Mouse (Mus musculus) limb, embryonic 11.5 days (tissue): ENCODE results near the gene Psmg4. TPM values are rescaled to one million over a fixed set of nuclear protein-coding genes. Genes with fewer than 3 reads are reported as not detected.

Experiments
- ATAC-seq: fragments of 200-750 bp; cut with Nextera tagmentation; 2 replicates; pipeline ENCODE4 v1.8.0; 2017; ENCODE audit warnings: low read depth; ENCODE audit not compliant: insufficient number of reproducible peaks, low FRiP score, low TSS enrichment
- DNase-seq: peaks from one replicate; pipeline ENCODE4 v3.0.0-alpha.2; 2015; ENCODE audit warnings: low spot score
- H3K27ac ChIP-seq: fragments of 300-500 bp; sonication (generic); replicated peaks from 2 replicates; pipeline ENCODE4 v1.5.1; 2014; ENCODE audit warnings: low read depth, mild to moderate bottlenecking, low read length
- H3K27me3 ChIP-seq: fragments of 300-500 bp; sonication (generic); 2 replicates; pipeline ENCODE4 v1.6.1; 2014; ENCODE audit warnings: mild to moderate bottlenecking, low read length, mixed read lengths; ENCODE audit not compliant: control insufficient read depth, insufficient read depth
- H3K36me3 ChIP-seq: fragments of 300-500 bp; sonication (generic); 2 replicates; pipeline ENCODE4 v1.6.1; 2014; ENCODE audit warnings: mild to moderate bottlenecking, low read length, moderate library complexity, mixed read lengths; ENCODE audit not compliant: control insufficient read depth, insufficient read depth
- H3K4me1 ChIP-seq: fragments of 300-500 bp; sonication (generic); 2 replicates; pipeline ENCODE4 v1.6.1; 2014; ENCODE audit warnings: low read length, mixed read lengths; ENCODE audit not compliant: control insufficient read depth, insufficient read depth
- H3K4me2 ChIP-seq: fragments of 300-500 bp; sonication (generic); 2 replicates; pipeline ENCODE4 v1.6.1; 2014; ENCODE audit warnings: low read depth, mild to moderate bottlenecking, moderate library complexity; ENCODE audit not compliant: severe bottlenecking
- H3K4me3 ChIP-seq: fragments of 300-500 bp; sonication (generic); 2 replicates; pipeline ENCODE4 v1.5.1; 2014; ENCODE audit warnings: low read depth, low read length
- H3K9ac ChIP-seq: fragments of 300-500 bp; sonication (generic); 2 replicates; pipeline ENCODE4 v1.6.1; 2014; ENCODE audit warnings: mild to moderate bottlenecking, low read length
- H3K9me3 ChIP-seq: fragments of 300-500 bp; sonication (generic); 2 replicates; pipeline ENCODE4 v1.6.1; 2016; ENCODE audit warnings: low read length; ENCODE audit not compliant: control insufficient read depth
- WGBS: fragments of 180-500 bp; shearing (Covaris S2); extraction: QIAGEN DNeasy Blood & Tissue Kit; methylation state at CpG from one replicate; pipeline ENCODE4 v1.1.7; 2014; 5-methylcytosine and 5-hydroxymethylcytosine counted together
- polyA plus RNA-seq: library from polyadenylated mRNA; unstranded; fragments of >200 nt; fragmentation: Nextera tagmentation; extraction: Ambion mirVana; gene quantifications from 2 replicates; pipeline ENCODE4 v1.2.1, GENCODE M21; 2014

The Psmg4 gene
- polyA plus RNA-seq, 1 experiment from 2014 or later = 88.2 TPM

- Histone ChIP-seq H3K4me1 (no peaks in the 10 kb centered on the region), H3K9ac (no peak overlapping the region), H3K4me2 (no peak overlapping the region), H3K27me3 (no peaks in the 10 kb centered on the region), H3K9me3 (no peaks in the 10 kb centered on the region), H3K27ac (no peak overlapping the region), H3K4me3 (no peak overlapping the region), H3K36me3 (no peaks in the 10 kb centered on the region; the same call in 1 of the 2 replicates)
- 85% methylated on average over 8 of the region's 8 CpGs for WGBS
- ATAC-seq = no peak
- DNase-seq = no peak
Measured at GRCm38 (mm10) chr13:34193384-34193783, 30.6 kb downstream of the Psmg4 start.

GRCm38 (mm10) chr13:34195676-34196075 lies 32.9 kb downstream of the Psmg4 start:
- Histone ChIP-seq H3K4me3 (no peak overlapping the region), H3K4me1 (no peaks in the 10 kb centered on the region), H3K9me3 (no peaks in the 10 kb centered on the region), H3K27me3 (no peaks in the 10 kb centered on the region), H3K4me2 (no peak overlapping the region), H3K27ac (no peak overlapping the region), H3K36me3 (no peaks in the 10 kb centered on the region; the same call in 1 of the 2 replicates), H3K9ac (no peak overlapping the region)
- ATAC-seq (no peak), DNase-seq (no peak)
- 100% methylated on average over 1 of the region's 1 CpGs for WGBS

GRCm38 (mm10) chr13:34205216-34205615 lies 42.5 kb downstream of the Psmg4 start:
- no peak overlapping the region for H3K27ac ChIP-seq
- 93% methylated on average over 3 of the region's 3 CpGs for WGBS
- no peak overlapping the region for H3K4me2 ChIP-seq
- no peak overlapping the region for H3K9ac ChIP-seq
- H3K27me3 ChIP-seq = no peaks in the 10 kb centered on the region
- H3K36me3 ChIP-seq = no peaks in the 10 kb centered on the region
- ATAC-seq (no peak), DNase-seq (no peak)
- no peaks in the 10 kb centered on the region for H3K4me1 ChIP-seq
- H3K9me3 ChIP-seq = no peaks in the 10 kb centered on the region
- no peak overlapping the region for H3K4me3 ChIP-seq

GRCm38 (mm10) chr13:34207714-34208470 lies 45.1 kb downstream of the Psmg4 start:
- Histone ChIP-seq H3K27ac (no peak overlapping the region), H3K4me1 (no peaks in the 10 kb centered on the region), H3K9me3 (no peaks in the 10 kb centered on the region), H3K4me3 (no peak overlapping the region), H3K4me2 (no peak overlapping the region), H3K9ac (no peak overlapping the region), H3K27me3 (no peaks in the 10 kb centered on the region), H3K36me3 (no peaks in the 10 kb centered on the region)
- DNase-seq (no peak), ATAC-seq (no peak)
- 83% methylated on average over 6 of the region's 6 CpGs for WGBS

GRCm38 (mm10) chr13:34211261-34211775 lies 48.6 kb downstream of the Psmg4 start:
- no peak overlapping the region for H3K27ac ChIP-seq
- ATAC-seq (no peak), DNase-seq (no peak)
- no peaks in the 10 kb centered on the region for H3K9me3 ChIP-seq
- H3K4me1 ChIP-seq = no peaks in the 10 kb centered on the region
- WGBS = 71% methylated on average over 4 of the region's 4 CpGs
- H3K4me2 ChIP-seq = no peak overlapping the region
- H3K9ac ChIP-seq = no peak overlapping the region
- H3K4me3 ChIP-seq = no peak overlapping the region
- H3K36me3 ChIP-seq = no peaks in the 10 kb centered on the region
- H3K27me3 ChIP-seq = no peaks in the 10 kb centered on the region

- DNase-seq = no peak
Measured at GRCm38 (mm10) chr13:34212735-34213212, 50.0 kb downstream of the Psmg4 start.

GRCm38 (mm10) chr13:34214855-34215254 lies 52.1 kb downstream of the Psmg4 start:
- no peaks in the 10 kb centered on the region for H3K4me1 ChIP-seq
- no peak overlapping the region for H3K4me2 ChIP-seq
- 90% methylated on average over 3 of the region's 3 CpGs for WGBS
- H3K27ac ChIP-seq = no peak overlapping the region
- H3K4me3 ChIP-seq = no peak overlapping the region
- DNase-seq (no peak), ATAC-seq (no peak)
- no peaks in the 10 kb centered on the region for H3K9me3 ChIP-seq
- H3K36me3 ChIP-seq = no peaks in the 10 kb centered on the region
- no peak overlapping the region for H3K9ac ChIP-seq
- no peaks in the 10 kb centered on the region for H3K27me3 ChIP-seq

More at GRCm38 (mm10) chr13:34212735-34213212, 50.0 kb downstream of the Psmg4 start:
- Histone ChIP-seq H3K4me2 (no peak overlapping the region), H3K27me3 (no peaks in the 10 kb centered on the region), H3K4me1 (no peaks in the 10 kb centered on the region), H3K9me3 (no peaks in the 10 kb centered on the region), H3K27ac (no peak overlapping the region), H3K9ac (no peak overlapping the region), H3K4me3 (no peak overlapping the region), H3K36me3 (no peaks in the 10 kb centered on the region)
- 64% methylated on average over 10 of the region's 10 CpGs for WGBS
- no peak for ATAC-seq

- Histone ChIP-seq H3K4me2 (no peak overlapping the region), H3K27me3 (no peaks in the 10 kb centered on the region), H3K4me1 (no peaks in the 10 kb centered on the region), H3K36me3 (no peaks in the 10 kb centered on the region), H3K27ac (no peak overlapping the region), H3K9ac (no peak overlapping the region), H3K9me3 (no peaks in the 10 kb centered on the region), H3K4me3 (no peak overlapping the region)
- ATAC-seq = no peak
- WGBS = 91% methylated on average over 3 of the region's 3 CpGs
- DNase-seq = no peak
Measured at GRCm38 (mm10) chr13:34218776-34219175, 56.0 kb downstream of the Psmg4 start.
